Mouse (Mus musculus) activated CD4-positive, CD25-positive, alpha-beta regulatory T cell, adult 9 weeks (primary cell): Measurements from ENCODE around the gene 4930544G11Rik. TPM values are rescaled to one million over a fixed set of nuclear protein-coding genes. Genes with fewer than 3 reads are reported as not detected.

Experiments used
- polyA plus RNA-seq: library from polyadenylated mRNA; unstranded; fragments of 100-300 nt; shearing (Covaris generic); gene quantifications from one replicate; pipeline ENCODE4 v1.2.1, GENCODE M21; 2017

4930544G11Rik gene
- not detected for polyA plus RNA-seq

GRCm38 (mm10) chr6:65952309-65952708, at the start of gene 4930544G11Rik:
Gene 4930544G11Rik (plus strand): TSS chr6:65952609.

Other genes starting within 250 kb of the 4930544G11Rik start
- 5.2 TPM for gene Prdm5, start 173.6 kb upstream of the 4930544G11Rik start, polyA plus RNA-seq